Mouse (Mus musculus) lung, adult 2 months (tissue): ENCODE results near the gene Cfap77.

Source experiments
- CTCF ChIP-seq: fragments of 200-500 bp; IDR thresholded peaks from 2 replicates; pipeline ENCODE4 v1.5.1; 2011; ENCODE audit warnings: mild to moderate bottlenecking, low read length, control low read depth; ENCODE audit not compliant: insufficient read depth
- POLR2A ChIP-seq: fragments of 200-500 bp; IDR thresholded peaks from 2 replicates; pipeline ENCODE4 v1.6.1; 2011; ENCODE audit warnings: low read depth, mild to moderate bottlenecking, control low read depth, low read length, borderline replicate concordance; ENCODE audit errors: extremely low read depth

GRCm38 (mm10) chr2:29021025-29021424 is 33.8 kb downstream of the Cfap77 start:
- no peak for TF ChIP-seq CTCF
- TF ChIP-seq POLR2A, result no peak
